Mouse (Mus musculus) heart, embryonic 16.5 days (tissue): ENCODE measurements around the gene Htr6. TPM values are rescaled to one million over a fixed set of nuclear protein-coding genes. Genes with fewer than 3 reads are reported as not detected.
A peak's percentile ranks its signal among the peaks of the same experiment; 100 is the strongest.

Source experiments
- ATAC-seq: fragments of 200-750 bp; cut with Nextera tagmentation; replicated peaks from 2 replicates; pipeline ENCODE4 v1.8.0; 2017; ENCODE audit warnings: moderate number of reproducible peaks; ENCODE audit not compliant: insufficient read depth, low FRiP score; ENCODE audit errors: extremely low read depth
- H3K27ac ChIP-seq: fragments of 300-500 bp; sonication (generic); 2 replicates; pipeline ENCODE4 v1.5.1; 2014; ENCODE audit warnings: mild to moderate bottlenecking, low read length, control low read depth, moderate library complexity
- H3K27me3 ChIP-seq: fragments of 300-500 bp; sonication (generic); 2 replicates; pipeline ENCODE4 v1.6.1; 2014; ENCODE audit warnings: low read length, mixed read lengths; ENCODE audit not compliant: control insufficient read depth, insufficient read depth
- H3K36me3 ChIP-seq: fragments of 300-500 bp; sonication (generic); 2 replicates; pipeline ENCODE4 v1.6.1; 2014; ENCODE audit not compliant: control insufficient read depth, insufficient read depth
- H3K4me1 ChIP-seq: fragments of 300-500 bp; sonication (generic); 2 replicates; pipeline ENCODE4 v1.6.1; 2014; ENCODE audit warnings: low read length, mixed read lengths; ENCODE audit not compliant: control insufficient read depth, insufficient read depth
- H3K4me2 ChIP-seq: fragments of 300-500 bp; sonication (generic); 2 replicates; pipeline ENCODE4 v1.6.1; 2014; ENCODE audit warnings: low read depth, mild to moderate bottlenecking, control low read depth, low read length
- H3K4me3 ChIP-seq: fragments of 300-500 bp; sonication (generic); 2 replicates; pipeline ENCODE4 v1.5.1; 2014; ENCODE audit warnings: mild to moderate bottlenecking, control low read depth, low read length
- H3K9ac ChIP-seq: fragments of 300-500 bp; sonication (generic); 2 replicates; pipeline ENCODE4 v1.6.1; 2014; ENCODE audit warnings: low read length, control low read depth
- H3K9me3 ChIP-seq: fragments of 300-500 bp; sonication (generic); replicated peaks from 2 replicates; pipeline ENCODE4 v1.6.1; 2016; ENCODE audit warnings: low read length; ENCODE audit not compliant: control insufficient read depth
- WGBS: fragments of 180-500 bp; shearing (Covaris S2); extraction: QIAGEN DNeasy Blood & Tissue Kit; methylation state at CpG from one replicate; pipeline ENCODE4 v1.1.7; 2014; 5-methylcytosine and 5-hydroxymethylcytosine counted together
- polyA plus RNA-seq: library from polyadenylated mRNA; unstranded; fragments of >200 nt; fragmentation: Nextera tagmentation; extraction: Ambion mirVana; gene quantifications from 2 replicates; pipeline ENCODE4 v1.2.1, GENCODE M21; 2015

Htr6 gene
- polyA plus RNA-seq, 1 experiment from 2014 or later, result not detected

- H3K9me3 ChIP-seq, result no peaks in the 10 kb centered on the region
- H3K4me1 ChIP-seq, result peaks cover 6% of the 10 kb centered on the region
- WGBS, result 64% methylated on average over 18 of the region's 18 CpGs
- no peak overlapping the region for H3K4me3 ChIP-seq
- no peak overlapping the region for H3K27ac ChIP-seq
- peaks cover 18% of the 10 kb centered on the region for H3K27me3 ChIP-seq
- no peak overlapping the region for H3K9ac ChIP-seq
- no peak for ATAC-seq
- H3K36me3 ChIP-seq, result no peaks in the 10 kb centered on the region
- H3K4me2 ChIP-seq, result no peak overlapping the region
These were observed 6.0 kb upstream of the Htr6 start for GRCm38 (mm10) chr4:139081270-139081931.

GRCm38 (mm10) chr4:139080259-139080658 lies 4.9 kb upstream of the Htr6 start:
- H3K27ac ChIP-seq, result no peak overlapping the region
- ATAC-seq, result no peak
- WGBS, result 52% methylated on average over 7 of the region's 7 CpGs
- no peaks in the 10 kb centered on the region for H3K9me3 ChIP-seq
- H3K9ac ChIP-seq, result no peak overlapping the region
- peaks cover 29% of the 10 kb centered on the region for H3K27me3 ChIP-seq
- H3K4me2 ChIP-seq, result no peak overlapping the region
- H3K36me3 ChIP-seq, result no peaks in the 10 kb centered on the region
- H3K4me3 ChIP-seq, result no peak overlapping the region
- H3K4me1 ChIP-seq, result peaks cover 6% of the 10 kb centered on the region

GRCm38 (mm10) chr4:139079439-139079838 lies 4.1 kb upstream of the Htr6 start:
- Histone ChIP-seq H3K36me3 (no peaks in the 10 kb centered on the region), H3K9ac (no peak overlapping the region), H3K27ac (no peak overlapping the region), H3K4me3 (no peak overlapping the region), H3K4me2 (no peak overlapping the region), H3K9me3 (no peaks in the 10 kb centered on the region), H3K27me3 (peaks cover 30% of the 10 kb centered on the region), H3K4me1 (peaks cover 13% of the 10 kb centered on the region)
- ATAC-seq, result no peak
- 76% methylated on average over 11 of the region's 11 CpGs for WGBS

GRCm38 (mm10) chr4:139078726-139079125 lies 3.4 kb upstream of the Htr6 start:
- Histone ChIP-seq H3K36me3 (no peaks in the 10 kb centered on the region), H3K4me3 (no peak overlapping the region), H3K9me3 (no peaks in the 10 kb centered on the region), H3K27ac (no peak overlapping the region), H3K4me2 (no peak overlapping the region), H3K9ac (no peak overlapping the region), H3K4me1 (peaks cover 13% of the 10 kb centered on the region), H3K27me3 (peaks cover 37% of the 10 kb centered on the region)
- WGBS, result 10% methylated on average over 4 of the region's 4 CpGs
- ATAC-seq, result 0 out of 2 replicates have a peak, but pooled peaks have one; percentile 10

- peaks cover 41% of the 10 kb centered on the region for H3K27me3 ChIP-seq
These were observed 2.9 kb upstream of the Htr6 start for GRCm38 (mm10) chr4:139078313-139078712.

GRCm38 (mm10) chr4:139075915-139076314 lies 545 bp upstream of the Htr6 start:
- ATAC-seq, result no peak
- Histone ChIP-seq H3K4me3 (no peak overlapping the region), H3K27ac (no peak overlapping the region), H3K27me3 (peaks cover 51% of the 10 kb centered on the region), H3K9me3 (no peaks in the 10 kb centered on the region), H3K4me1 (peaks cover 7% of the 10 kb centered on the region), H3K9ac (no peak overlapping the region), H3K36me3 (no peaks in the 10 kb centered on the region), H3K4me2 (no peak overlapping the region)
- 15% methylated on average over 5 of the region's 5 CpGs for WGBS

More at GRCm38 (mm10) chr4:139078313-139078712, 2.9 kb upstream of the Htr6 start:
- Histone ChIP-seq H3K4me2 (no peak overlapping the region), H3K4me3 (no peak overlapping the region), H3K9ac (no peak overlapping the region), H3K4me1 (peaks cover 13% of the 10 kb centered on the region), H3K27ac (no peak overlapping the region), H3K9me3 (no peaks in the 10 kb centered on the region), H3K36me3 (no peaks in the 10 kb centered on the region)
- ATAC-seq, result no peak
- WGBS, result 36% methylated on average over 2 of the region's 2 CpGs

GRCm38 (mm10) chr4:139074060-139074459 lies 1.3 kb downstream of the Htr6 start:
- WGBS, result 18% methylated on average over 29 of the region's 29 CpGs
- Histone ChIP-seq H3K9ac (no peak overlapping the region), H3K27ac (no peak overlapping the region), H3K9me3 (no peaks in the 10 kb centered on the region), H3K4me2 (no peak overlapping the region), H3K27me3 (peaks cover 54% of the 10 kb centered on the region), H3K4me3 (no peak overlapping the region; the same call in 1 of the 2 replicates), H3K36me3 (no peaks in the 10 kb centered on the region), H3K4me1 (peaks cover 7% of the 10 kb centered on the region)
- ATAC-seq, result no peak

- 27% methylated on average over 4 of the region's 4 CpGs for WGBS
- H3K4me1 ChIP-seq, result no peaks in the 10 kb centered on the region
- peaks cover 18% of the 10 kb centered on the region for H3K27me3 ChIP-seq
- H3K4me3 ChIP-seq, result no peak overlapping the region
- no peaks in the 10 kb centered on the region for H3K36me3 ChIP-seq
- H3K27ac ChIP-seq, result no peak overlapping the region
- H3K9me3 ChIP-seq, result no peaks in the 10 kb centered on the region
- no peak overlapping the region for H3K4me2 ChIP-seq
- no peak for ATAC-seq
- no peak overlapping the region for H3K9ac ChIP-seq
These were observed 7.1 kb downstream of the Htr6 start for GRCm38 (mm10) chr4:139068287-139068686.

GRCm38 (mm10) chr4:139064831-139065230 lies 10.5 kb downstream of the Htr6 start:
- 89% methylated on average over 5 of the region's 5 CpGs for WGBS
- H3K27ac ChIP-seq, result no peak overlapping the region
- H3K9ac ChIP-seq, result no peak overlapping the region
- no peaks in the 10 kb centered on the region for H3K9me3 ChIP-seq
- peaks cover 9% of the 10 kb centered on the region for H3K27me3 ChIP-seq
- no peak overlapping the region for H3K4me3 ChIP-seq
- ATAC-seq, result no peak
- no peak overlapping the region for H3K4me2 ChIP-seq
- H3K4me1 ChIP-seq, result no peaks in the 10 kb centered on the region
- no peaks in the 10 kb centered on the region for H3K36me3 ChIP-seq
